Comparison of ENCODE assay signal across 24 mouse cellular contexts in genomic region chr10:69366208-69366607, GRCm38 (mm10). TPM values are rescaled to one million over a fixed set of nuclear protein-coding genes. Genes with fewer than 3 reads are reported as not detected.
DNase-seq lines count a peak whose midpoint lies in the region; ATAC-seq lines count a peak whose summit lies in the region.
"Had no signal": no experiment of that assay in that cellular context is flagged by ENCODE, and none has a peak within 500 bp of the region (broad histone marks: within the 10 kb centered on the region; RNA-seq: fewer than 3 reads in every experiment).

No protein-coding gene starts in this region.

- no peaks in the 10 kb centered on the region for H3K27me3 ChIP-seq in heart, embryonic 12.5 days (replicated peaks)
- H3K27me3 ChIP-seq: CH12.LX; embryonic facial prominence, embryonic 12.5 days; hindbrain, embryonic 13.5 days; limb, embryonic 15.5 days; liver, embryonic 13.5 days had no signal

- 83% methylated on average over 11 of the region's 11 CpGs for WGBS in heart, embryonic 12.5 days

- peaks cover 3% of the 10 kb centered on the region; the same call in 1 of the 2 replicates for H3K9me3 ChIP-seq in heart, embryonic 12.5 days (replicated peaks)
- H3K9me3 ChIP-seq: hindbrain, embryonic 13.5 days; limb, embryonic 10.5 days; limb, embryonic 15.5 days; liver, embryonic 13.5 days had no signal

- H3K4me1 ChIP-seq in heart, embryonic 12.5 days (replicated peaks): no peaks in the 10 kb centered on the region
- H3K4me1 ChIP-seq: hindbrain, embryonic 13.5 days; limb, embryonic 10.5 days; limb, embryonic 15.5 days; liver, embryonic 13.5 days had no signal

- no peak overlapping the region for H3K4me2 ChIP-seq in heart, embryonic 12.5 days
- H3K4me2 ChIP-seq: embryonic facial prominence, embryonic 12.5 days; hindbrain, embryonic 13.5 days; limb, embryonic 15.5 days; liver, embryonic 13.5 days had no signal

- no peak for ATAC-seq in heart, embryonic 12.5 days (ENCODE audit: insufficient number of reproducible peaks, low FRiP score)
- ATAC-seq: activated CD4-positive, CD25-positive, alpha-beta regulatory T cell, adult 4 months; forebrain, embryonic 14.5 days; intestine, embryonic 16.5 days had no signal

- no peaks in the 10 kb centered on the region for H3K36me3 ChIP-seq in heart, embryonic 12.5 days
- H3K36me3 ChIP-seq: embryonic facial prominence, embryonic 12.5 days; hindbrain, embryonic 13.5 days; limb, embryonic 10.5 days; limb, embryonic 15.5 days; liver, embryonic 13.5 days had no signal

- peak; percentile 50 for DNase-seq in adrenal gland, postnatal 10 days
- no peak for DNase-seq in adrenal gland, postnatal 25 days
- peak; percentile 13 for DNase-seq in heart, adult 8-10 months (ENCODE audit: low spot score)
- DNase-seq in kidney, postnatal 10 days: peak; percentile 57
- no peak for DNase-seq in kidney, adult 11 months
- peak; percentile 41 for DNase-seq in testis, postnatal 14 days (ENCODE audit: low spot score)
- DNase-seq: adrenal gland, adult 8-10 months; cerebellum, adult 11-12 months; cerebellum, adult 9-11 months; gastrocnemius, postnatal 36 days; layer of hippocampus, adult 9-11 months; liver, embryonic 13.5 days; lung, adult 18-20 months; midbrain, embryonic 14.5 days had no signal

- H3K4me3 ChIP-seq in heart, embryonic 12.5 days: no peak overlapping the region
- H3K4me3 ChIP-seq: embryonic facial prominence, embryonic 12.5 days; hindbrain, embryonic 13.5 days; limb, embryonic 10.5 days; limb, embryonic 15.5 days; liver, embryonic 13.5 days had no signal

- H3K27ac ChIP-seq in heart, embryonic 12.5 days (ENCODE audit: poor library complexity, severe bottlenecking): no peak overlapping the region
- H3K27ac ChIP-seq: embryonic facial prominence, embryonic 12.5 days; hindbrain, embryonic 13.5 days; limb, embryonic 10.5 days; limb, embryonic 15.5 days; liver, embryonic 13.5 days had no signal

- no peak overlapping the region for H3K9ac ChIP-seq in heart, embryonic 12.5 days
- H3K9ac ChIP-seq: embryonic facial prominence, embryonic 12.5 days; hindbrain, embryonic 13.5 days; limb, embryonic 15.5 days; liver, embryonic 13.5 days had no signal

RNA-seq across cellular contexts. Expression of gene Cdk1, which starts 13.5 kb away (rescaled TPM):
- 10 to 100 TPM; 48.5 to 50.1 TPM for total RNA-seq in adrenal gland, postnatal 10 days (2021)
- 17.1 and 25.6 TPM in 2 replicates for total RNA-seq in adrenal gland, postnatal 25 days (2021)
- 1 to 10 TPM in 1 of 4 experiments, under 1 TPM in 3; 0.44 to 1.3 (median 0.47) TPM for total RNA-seq in heart, adult 8-10 months (2022)
- polyA plus RNA-seq in heart, embryonic 12.5 days (2016; fragmentation: Nextera tagmentation; extraction: Ambion mirVana): 337 and 339 TPM in 2 replicates

RNA-seq across cellular contexts. Expression of gene Ank3, which starts 32.4 kb away (rescaled TPM):
- 10 to 100 TPM; 18.5 to 31.6 TPM for total RNA-seq in adrenal gland, postnatal 10 days (2021)
- total RNA-seq in adrenal gland, postnatal 25 days (2021): 13.9 and 18.2 TPM in 2 replicates
- total RNA-seq in heart, adult 8-10 months (2022): 10 to 100 TPM; 72.9 to 84.4 (median 74.9) TPM
- polyA plus RNA-seq in heart, embryonic 12.5 days (2016; fragmentation: Nextera tagmentation; extraction: Ambion mirVana): 61.9 and 65.5 TPM in 2 replicates
- total RNA-seq: monocyte, adult 5-6 weeks had no signal

Comparison
In these comparisons a context has a peak if more than half of its experiments do, and no peak if none do; other contexts are left out.
1. DNase-seq: peak in adrenal gland, postnatal 10 days (single experiment), heart, adult 8-10 months (single experiment), kidney, postnatal 10 days (single experiment) and testis, postnatal 14 days (single experiment); none in adrenal gland, postnatal 25 days (single experiment) and kidney, adult 11 months (single experiment).